Mouse (Mus musculus): ENCODE results near the gene Gipc3. TPM values are rescaled to one million over a fixed set of nuclear protein-coding genes. Genes with fewer than 3 reads are reported as not detected.

Gipc3 gene
- polyA plus RNA-seq, 1 experiment from 2014 or later: 0.04 TPM

DNA sequence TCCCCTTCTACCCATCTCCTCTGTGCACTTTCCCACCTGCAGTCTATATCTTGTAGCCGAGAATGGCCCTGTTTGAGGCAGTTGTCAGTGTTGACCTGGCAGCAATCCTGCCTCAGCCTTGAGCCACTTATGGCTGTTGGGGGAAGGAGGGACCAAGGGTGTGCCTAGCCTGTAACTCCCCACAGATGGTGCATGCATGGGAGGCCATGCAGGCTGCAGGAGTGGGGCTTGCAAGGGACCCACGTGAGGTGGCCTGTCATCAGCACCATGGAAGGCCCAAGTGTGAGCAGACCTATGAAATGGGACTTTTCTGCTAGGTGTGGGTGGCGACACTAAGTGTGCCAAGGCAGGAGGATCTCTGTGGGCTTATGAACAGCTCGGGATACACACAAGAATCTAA is 22.0 kb upstream of the Gipc3 start:
- H3K4me1 ChIP-seq (replicated peaks; ENCODE audit: control insufficient read depth, insufficient read depth, low read length): peaks cover 34% of the 10 kb centered on the region
- 0 out of 2 replicates have a peak overlapping the region, but pooled peaks have one; percentile 47 for H3K27ac ChIP-seq (ENCODE audit: low read depth, low read length)
- 26% methylated on average over 4 of the region's 4 CpGs for WGBS
- no peak for ATAC-seq
- H3K4me2 ChIP-seq (replicated peaks; ENCODE audit: low read depth): peak overlapping the region; percentile 57
- no peak overlapping the region for H3K9ac ChIP-seq (ENCODE audit: low read depth, low read length)
- H3K9me3 ChIP-seq (ENCODE audit: control insufficient read depth): no peaks in the 10 kb centered on the region
- no peaks in the 10 kb centered on the region for H3K27me3 ChIP-seq (replicated peaks; ENCODE audit: control insufficient read depth, insufficient read depth, low read length)
- peaks cover 58% of the 10 kb centered on the region for H3K36me3 ChIP-seq (ENCODE audit: control insufficient read depth, insufficient read depth)
- no peak overlapping the region for H3K4me3 ChIP-seq (ENCODE audit: low read depth, low read length)
- no peak for TF ChIP-seq CTCF (IDR thresholded peaks at IDR 0.05; ENCODE audit: low read depth)

DNA sequence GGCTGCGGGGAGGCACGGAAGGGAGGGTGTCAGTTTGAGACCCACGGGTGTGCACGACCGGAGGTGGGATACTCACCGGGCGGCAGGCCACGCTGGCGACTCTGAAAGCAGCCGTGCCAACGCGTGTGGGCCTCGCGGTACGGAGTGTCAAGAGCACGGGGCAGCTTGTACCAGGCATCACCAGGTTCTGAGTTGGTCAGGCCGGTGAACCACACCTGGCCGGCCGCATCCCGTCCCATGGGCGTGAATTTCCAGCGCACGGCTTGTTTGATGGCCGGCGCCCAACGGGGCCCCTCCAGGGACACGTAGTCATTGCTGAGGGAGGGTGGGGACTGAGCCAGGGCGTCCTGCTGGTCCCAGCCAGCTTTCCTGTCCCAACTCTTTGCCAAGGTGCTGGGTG is 21.6 kb upstream of the Gipc3 start:
- ATAC-seq: no peak
- Histone ChIP-seq H3K4me3 (ENCODE audit: low read depth, low read length) (peak overlapping the region; percentile 16; the same call in 1 of the 2 replicates), H3K9ac (ENCODE audit: low read depth, low read length) (no peak overlapping the region), H3K4me2 (replicated peaks; ENCODE audit: low read depth) (peak overlapping the region; percentile 57), H3K36me3 (ENCODE audit: control insufficient read depth, insufficient read depth) (peaks cover 54% of the 10 kb centered on the region), H3K4me1 (replicated peaks; ENCODE audit: control insufficient read depth, insufficient read depth, low read length) (peaks cover 34% of the 10 kb centered on the region), H3K9me3 (ENCODE audit: control insufficient read depth) (no peaks in the 10 kb centered on the region), H3K27me3 (replicated peaks; ENCODE audit: control insufficient read depth, insufficient read depth, low read length) (no peaks in the 10 kb centered on the region), H3K27ac (ENCODE audit: low read depth, low read length) (no peak overlapping the region)
- WGBS: 18% methylated on average over 28 of the region's 28 CpGs
- TF ChIP-seq CTCF (IDR thresholded peaks at IDR 0.05; ENCODE audit: low read depth): no peak

DNA sequence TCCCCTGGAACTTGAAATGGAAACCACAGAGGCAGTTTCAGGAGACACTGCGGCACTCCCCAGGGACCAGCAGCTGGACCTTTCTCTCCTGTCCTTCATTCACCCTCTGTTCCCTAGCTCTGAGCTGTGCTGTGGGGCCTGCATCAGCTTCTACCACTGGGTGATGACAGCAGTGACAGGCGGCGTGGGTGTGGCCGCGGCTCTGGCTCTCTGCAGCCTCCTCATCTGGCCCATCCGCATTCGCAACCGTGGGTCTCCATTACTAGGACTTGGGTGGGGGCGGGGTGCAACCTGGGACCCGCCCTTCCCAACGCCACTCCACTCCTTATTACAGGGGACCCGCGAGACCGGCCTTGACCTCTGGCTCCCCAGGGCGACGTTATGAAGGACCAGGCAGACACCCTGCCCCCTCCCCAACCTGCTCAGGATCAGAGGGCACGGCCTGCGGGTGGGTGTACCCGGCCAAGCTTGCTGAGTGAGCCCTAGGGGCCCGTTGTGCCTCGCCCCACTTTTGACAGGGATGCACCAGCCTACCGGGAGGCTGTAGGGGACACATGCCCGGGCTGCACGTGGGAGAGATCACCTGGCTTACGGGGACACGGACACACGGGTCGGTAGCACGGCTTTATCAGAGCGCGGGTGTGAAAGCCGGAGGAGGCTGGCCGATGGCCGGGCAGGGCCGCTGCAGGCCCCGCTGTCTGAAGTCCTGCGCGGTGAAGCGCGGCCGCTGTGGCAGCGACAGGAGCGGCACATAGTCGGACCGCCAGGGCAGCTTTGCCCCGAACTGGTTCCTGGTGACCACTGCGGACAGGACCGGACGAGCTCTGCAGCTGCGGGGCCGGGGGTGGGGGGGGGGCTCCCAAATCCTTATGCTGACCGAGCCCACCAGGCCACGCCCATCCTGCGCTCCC is 20.6 kb upstream of the Gipc3 start:
- WGBS: 23% methylated on average over 54 of the region's 54 CpGs
- no peak overlapping the region; the same call in 1 of the 2 replicates for H3K9ac ChIP-seq (ENCODE audit: low read depth, low read length)
- no peak for TF ChIP-seq CTCF (IDR thresholded peaks at IDR 0.05; ENCODE audit: low read depth)
- peaks cover 35% of the 10 kb centered on the region for H3K4me1 ChIP-seq (replicated peaks; ENCODE audit: control insufficient read depth, insufficient read depth, low read length)
- H3K27me3 ChIP-seq (replicated peaks; ENCODE audit: control insufficient read depth, insufficient read depth, low read length): no peaks in the 10 kb centered on the region
- peaks cover 44% of the 10 kb centered on the region for H3K36me3 ChIP-seq (ENCODE audit: control insufficient read depth, insufficient read depth)
- no peak for ATAC-seq
- H3K9me3 ChIP-seq (ENCODE audit: control insufficient read depth): no peaks in the 10 kb centered on the region
- no peak overlapping the region for H3K27ac ChIP-seq (ENCODE audit: low read depth, low read length)
- peak overlapping the region; percentile 57 for H3K4me2 ChIP-seq (replicated peaks; ENCODE audit: low read depth)
- peak overlapping the region; percentile 16; the same call in 1 of the 2 replicates for H3K4me3 ChIP-seq (ENCODE audit: low read depth, low read length)

DNA sequence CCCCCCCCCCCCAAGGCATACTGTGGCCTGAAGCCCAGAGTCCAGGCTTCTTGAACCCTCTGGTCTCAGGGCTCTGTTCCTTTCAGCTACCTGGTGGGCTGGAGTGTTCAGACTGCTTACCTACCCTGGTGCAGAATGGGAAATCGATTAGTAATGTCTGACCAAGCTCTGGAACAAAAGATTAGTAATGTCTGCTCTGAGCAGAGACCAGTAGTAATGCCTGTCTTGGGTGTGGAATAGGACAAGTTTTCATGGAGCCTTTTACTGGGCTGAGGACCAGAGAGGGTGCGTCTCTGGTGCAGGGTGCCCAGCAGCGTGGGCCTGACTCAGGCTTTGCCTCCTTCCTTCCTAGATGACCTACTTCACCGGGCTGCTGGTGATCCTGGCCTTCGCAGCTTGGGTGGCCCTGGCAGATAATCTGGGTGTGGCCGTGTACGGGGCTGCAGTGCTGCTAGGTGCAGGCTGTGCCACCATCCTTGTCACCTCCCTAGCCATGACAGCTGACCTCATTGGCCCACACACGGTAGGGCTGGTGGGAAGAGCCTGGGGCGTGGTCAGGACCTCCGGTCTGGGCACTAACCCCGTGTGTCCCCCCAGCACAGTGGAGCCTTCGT is 19.4 kb upstream of the Gipc3 start:
- Histone ChIP-seq H3K36me3 (ENCODE audit: control insufficient read depth, insufficient read depth) (peaks cover 32% of the 10 kb centered on the region), H3K27me3 (replicated peaks; ENCODE audit: control insufficient read depth, insufficient read depth, low read length) (no peaks in the 10 kb centered on the region), H3K9me3 (ENCODE audit: control insufficient read depth) (no peaks in the 10 kb centered on the region), H3K4me2 (replicated peaks; ENCODE audit: low read depth) (no peak overlapping the region), H3K27ac (ENCODE audit: low read depth, low read length) (0 out of 2 replicates have a peak overlapping the region, but pooled peaks have one; percentile 21), H3K4me1 (replicated peaks; ENCODE audit: control insufficient read depth, insufficient read depth, low read length) (peaks cover 40% of the 10 kb centered on the region), H3K4me3 (ENCODE audit: low read depth, low read length) (no peak overlapping the region), H3K9ac (ENCODE audit: low read depth, low read length) (no peak overlapping the region)
- 47% methylated on average over 12 of the region's 12 CpGs for WGBS
- peak; percentile 3; the same call in 1 of the 2 replicates for ATAC-seq
- TF ChIP-seq CTCF (IDR thresholded peaks at IDR 0.05; ENCODE audit: low read depth): no peak

DNA sequence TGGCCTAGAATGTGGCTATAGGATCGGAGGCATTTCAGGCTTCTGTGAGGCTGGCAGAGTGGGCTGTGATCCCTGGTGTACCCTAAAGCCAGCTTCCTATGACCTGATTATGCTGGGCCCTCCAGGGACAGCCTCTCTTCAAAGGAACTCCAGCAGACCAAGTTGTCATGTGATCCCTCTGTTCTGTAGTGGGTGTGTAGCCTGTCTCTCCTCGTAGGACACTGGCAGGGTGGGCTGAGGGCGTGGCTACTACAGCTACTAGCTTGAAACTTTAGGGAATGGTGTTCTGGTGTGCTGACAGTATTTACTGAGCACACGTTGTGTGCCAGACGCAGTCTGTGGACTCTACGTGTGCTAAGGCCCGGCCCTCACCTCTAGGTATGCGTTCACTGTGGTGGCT is 17.7 kb upstream of the Gipc3 start:
- Histone ChIP-seq H3K4me2 (replicated peaks; ENCODE audit: low read depth) (peak overlapping the region; percentile 95), H3K27me3 (replicated peaks; ENCODE audit: control insufficient read depth, insufficient read depth, low read length) (no peaks in the 10 kb centered on the region), H3K27ac (ENCODE audit: low read depth, low read length) (no peak overlapping the region), H3K9ac (ENCODE audit: low read depth, low read length) (no peak overlapping the region), H3K4me1 (replicated peaks; ENCODE audit: control insufficient read depth, insufficient read depth, low read length) (peaks cover 40% of the 10 kb centered on the region), H3K4me3 (ENCODE audit: low read depth, low read length) (no peak overlapping the region), H3K36me3 (ENCODE audit: control insufficient read depth, insufficient read depth) (peaks cover 24% of the 10 kb centered on the region; the same call in 1 of the 2 replicates), H3K9me3 (ENCODE audit: control insufficient read depth) (no peaks in the 10 kb centered on the region)
- 51% methylated on average over 8 of the region's 8 CpGs for WGBS
- TF ChIP-seq CTCF (IDR thresholded peaks at IDR 0.05; ENCODE audit: low read depth): no peak
- no peak for ATAC-seq

DNA sequence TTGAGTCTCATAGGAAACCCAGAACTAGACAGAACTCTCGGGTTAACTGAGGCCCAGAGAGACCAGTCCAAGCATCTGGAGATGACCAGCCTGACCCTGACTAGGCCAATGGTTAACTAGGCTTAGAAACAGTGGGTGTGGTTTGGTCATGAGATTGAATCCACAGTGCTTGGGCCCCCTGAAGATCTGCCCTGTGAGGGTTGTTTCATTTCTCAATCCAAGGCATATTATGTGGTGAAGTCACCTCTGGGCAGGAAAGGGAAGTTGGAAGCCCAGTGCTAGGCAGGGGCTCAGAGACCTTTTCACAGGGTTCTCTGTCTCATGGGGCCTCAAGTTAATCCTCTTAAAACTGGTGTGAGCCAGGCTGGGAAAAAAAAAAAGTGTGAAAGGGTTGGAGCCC is 15.8 kb upstream of the Gipc3 start:
- Histone ChIP-seq H3K27me3 (replicated peaks; ENCODE audit: control insufficient read depth, insufficient read depth, low read length) (no peaks in the 10 kb centered on the region), H3K4me2 (replicated peaks; ENCODE audit: low read depth) (peak overlapping the region; percentile 95), H3K27ac (ENCODE audit: low read depth, low read length) (peak overlapping the region; percentile 87), H3K9me3 (ENCODE audit: control insufficient read depth) (no peaks in the 10 kb centered on the region), H3K4me3 (ENCODE audit: low read depth, low read length) (peak overlapping the region; percentile 78), H3K4me1 (replicated peaks; ENCODE audit: control insufficient read depth, insufficient read depth, low read length) (peaks cover 21% of the 10 kb centered on the region), H3K9ac (ENCODE audit: low read depth, low read length) (peak overlapping the region; percentile 44), H3K36me3 (ENCODE audit: control insufficient read depth, insufficient read depth) (peaks cover 23% of the 10 kb centered on the region; the same call in 1 of the 2 replicates)
- ATAC-seq: peak; percentile 35
- TF ChIP-seq CTCF (IDR thresholded peaks at IDR 0.05; ENCODE audit: low read depth): no peak
- 47% methylated on average over 1 of the region's 1 CpGs for WGBS

Measured in intestine, postnatal 0 days (tissue).